Mouse (Mus musculus) left cerebral cortex, postnatal 36 days (tissue): ENCODE data around the gene Msx2. TPM values are rescaled to one million over a fixed set of nuclear protein-coding genes. Genes with fewer than 3 reads are reported as not detected.

ENCODE experiments used
- DNase-seq, 2 experiments: peaks; one replicate each; pipeline ENCODE4 v3.0.0; 2021 to 2022; ENCODE audit warnings: low spot score in 2 of 2, mixed read lengths in 1 of 2
- intact Hi-C: fragments of 180-260 bp; cut with DNase I; formaldehyde crosslinking; loops from one replicate; pipeline ENCODE4 v1.15.1; 2025
- total RNA-seq, 2 experiments: library from RNA; stranded (reverse); gene quantifications; 2 replicates each; pipeline ENCODE4 v1.2.3; 2021

Msx2 gene
- total RNA-seq, 2 experiments from 2014 or later, result 0.36 to 0.49 TPM

GRCm38 (mm10) chr13:53466189-53466866, 6.5 kb downstream of the Msx2 start:
- intact Hi-C loops, result no loop called here
- DNase-seq, result no peak

DNA sequence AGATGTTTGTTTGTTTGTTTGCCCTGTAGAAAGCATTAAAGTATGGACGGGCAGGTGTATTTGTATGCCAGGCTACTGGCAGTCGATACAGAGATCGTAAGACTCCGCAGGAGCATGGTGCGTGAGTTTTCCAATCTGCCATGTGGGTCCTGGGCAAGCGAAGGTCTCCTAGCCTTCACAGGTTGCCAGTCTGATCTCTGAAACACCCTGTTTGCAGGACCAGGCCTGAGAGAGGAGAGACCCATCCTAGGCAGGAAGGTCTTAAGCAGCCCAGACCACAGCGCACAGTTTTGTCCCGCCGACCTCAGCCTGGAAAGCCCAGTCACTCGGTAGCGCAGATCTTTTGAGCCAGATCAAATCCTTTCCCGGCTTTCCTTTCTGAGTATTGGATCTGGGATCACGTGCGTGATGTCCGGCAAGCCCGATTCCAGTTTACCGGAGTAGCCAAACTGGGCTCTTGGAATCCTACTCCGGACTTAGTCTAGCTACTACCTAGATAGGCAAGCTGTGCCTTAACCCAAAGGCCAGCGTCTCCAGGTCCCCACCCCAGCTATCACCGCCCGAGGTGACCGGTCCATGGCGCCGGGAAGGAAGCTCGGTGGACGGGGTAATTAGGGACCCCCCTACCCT, 7.6 kb downstream of the Msx2 start:
- intact Hi-C loops, result no loop called here
- no peak for DNase-seq

DNA sequence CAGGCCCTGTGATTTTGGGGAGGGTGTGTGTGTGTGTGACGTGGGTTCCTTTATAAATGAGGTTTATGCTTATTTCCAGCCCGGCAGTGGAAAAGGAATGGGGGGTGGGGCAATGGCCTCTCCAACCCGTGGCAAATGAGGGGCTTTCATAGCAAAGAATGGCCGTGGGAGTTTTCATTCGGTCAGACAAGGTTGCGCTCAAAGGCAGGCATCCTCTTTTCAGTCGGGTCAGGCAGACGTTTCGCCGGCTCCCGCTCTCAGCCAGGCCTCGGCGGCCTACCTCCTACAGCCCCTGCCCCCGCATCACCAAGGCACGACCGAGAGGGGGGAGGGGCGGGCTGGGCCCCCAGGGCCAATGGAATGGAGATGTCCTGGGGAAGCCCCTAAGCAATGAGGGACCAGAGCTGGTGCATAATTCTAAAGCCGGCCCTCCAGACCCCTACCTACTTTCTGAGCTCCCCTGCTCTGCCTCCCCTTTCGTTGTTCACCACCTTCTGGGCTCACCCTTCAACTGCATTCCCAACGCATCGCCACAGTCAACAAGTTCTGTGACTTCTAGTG, 8.4 kb downstream of the Msx2 start:
- DNase-seq, result no peak
- intact Hi-C loops, result loop anchor here (5.0 kb wide), 1 partner anchor 298 kb away; no protein-coding TSS in a partner anchor

DNA sequence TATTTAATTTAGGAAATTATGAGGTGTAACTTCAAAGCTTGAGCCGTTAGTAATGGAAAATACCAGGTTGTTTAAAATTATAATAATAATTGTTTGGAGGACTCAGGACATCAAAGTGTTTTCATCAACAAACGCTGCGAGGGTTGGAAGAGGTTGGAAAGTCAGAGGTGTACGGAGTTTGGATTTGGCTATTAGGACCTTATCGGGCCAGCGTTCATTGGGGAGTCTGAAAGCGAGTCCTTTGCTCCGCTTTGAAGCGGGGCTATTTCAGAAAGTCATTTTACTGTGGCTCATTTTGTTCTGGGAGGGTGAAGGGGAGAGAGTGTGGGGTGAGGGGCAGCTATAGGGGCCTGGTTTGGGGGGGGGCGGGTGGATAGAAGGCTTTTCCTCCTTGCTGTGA, 8.9 kb downstream of the Msx2 start:
- intact Hi-C loops, result loop anchor here (5.0 kb wide), 1 partner anchor 298 kb away; no protein-coding TSS in a partner anchor

GRCm38 (mm10) chr13:53463037-53463436, 9.8 kb downstream of the Msx2 start:
- no peak for DNase-seq
- intact Hi-C loops, result loop anchor here (5.0 kb wide), 1 partner anchor 299 kb away; no protein-coding TSS in a partner anchor

More for the DNA sequence above, 8.9 kb downstream of the Msx2 start:
- no peak for DNase-seq

DNA sequence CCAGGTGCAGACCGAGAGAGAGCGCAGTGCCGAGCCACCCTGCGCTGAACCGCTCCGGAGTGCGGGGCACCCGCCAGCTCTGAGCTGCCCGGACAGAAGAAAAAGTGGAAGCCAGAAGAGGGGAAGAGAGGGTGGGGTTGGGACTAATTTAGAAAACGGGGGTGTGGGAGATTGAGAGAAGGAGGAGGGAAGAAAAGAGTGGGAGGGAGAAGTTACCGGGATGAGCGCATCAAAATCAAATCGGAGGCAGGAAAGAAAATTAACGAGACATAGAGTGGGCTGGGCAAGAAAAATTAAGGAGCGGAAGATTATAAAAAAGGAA, 10.3 kb downstream of the Msx2 start:
- no peak for DNase-seq
- intact Hi-C loops, result loop anchor here (1.0 to 5.0 kb wide), 2 partner anchors 226 to 300 kb away; no protein-coding TSS in a partner anchor

DNA sequence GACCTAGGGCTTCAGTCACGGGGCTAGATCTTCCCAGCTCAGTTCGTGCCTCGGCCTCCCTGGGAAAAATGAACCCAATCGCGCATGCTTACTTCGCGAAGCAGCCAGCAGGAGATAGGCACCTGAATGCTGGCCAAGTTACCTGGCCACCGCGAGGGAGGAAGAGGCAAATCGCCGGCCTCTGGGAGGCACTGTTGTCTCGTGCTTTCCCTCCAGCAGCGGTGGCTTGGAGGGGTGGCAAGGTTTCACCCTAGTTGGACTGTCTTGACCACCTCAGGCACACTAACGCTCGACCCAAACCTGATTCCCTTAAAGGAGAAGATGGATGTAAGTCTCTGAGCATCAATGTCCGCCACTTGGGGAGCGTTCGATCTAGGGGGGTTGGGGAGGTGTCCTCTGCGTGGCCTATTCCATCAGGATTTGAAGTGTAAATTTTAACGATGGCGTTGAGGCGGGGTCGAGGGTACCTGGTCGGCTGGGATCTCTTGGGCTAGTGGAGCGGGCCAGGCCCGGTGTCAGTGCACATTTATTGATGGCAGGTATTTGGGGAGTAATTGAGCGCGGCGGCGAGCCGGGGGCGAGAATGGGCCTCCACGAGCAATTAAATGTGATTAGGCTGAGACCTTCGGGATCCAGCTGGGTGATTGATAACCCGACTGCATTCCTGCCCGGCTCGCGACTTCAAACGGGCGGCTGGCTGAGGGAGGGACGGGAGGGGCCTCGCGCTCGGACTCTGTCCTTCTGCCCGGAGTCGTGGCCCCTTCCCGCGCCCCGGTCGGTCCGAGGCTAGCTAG, 10.8 kb downstream of the Msx2 start:
- peak in 1 of 2 experiments; percentile 17 for DNase-seq
- intact Hi-C loops, result loop anchor here (1.0 to 5.0 kb wide), 2 partner anchors 226 to 300 kb away; no protein-coding TSS in a partner anchor

GRCm38 (mm10) chr13:53461346-53461745, 11.5 kb downstream of the Msx2 start:
- intact Hi-C loops, result loop anchor here (5.0 kb wide), 1 partner anchor 301 kb away; no protein-coding TSS in a partner anchor
- DNase-seq, result no peak

- DNase-seq, result no peak
- intact Hi-C loops, result no loop called here
Measured at GRCm38 (mm10) chr13:53458766-53459165, 14.1 kb downstream of the Msx2 start.

DNA sequence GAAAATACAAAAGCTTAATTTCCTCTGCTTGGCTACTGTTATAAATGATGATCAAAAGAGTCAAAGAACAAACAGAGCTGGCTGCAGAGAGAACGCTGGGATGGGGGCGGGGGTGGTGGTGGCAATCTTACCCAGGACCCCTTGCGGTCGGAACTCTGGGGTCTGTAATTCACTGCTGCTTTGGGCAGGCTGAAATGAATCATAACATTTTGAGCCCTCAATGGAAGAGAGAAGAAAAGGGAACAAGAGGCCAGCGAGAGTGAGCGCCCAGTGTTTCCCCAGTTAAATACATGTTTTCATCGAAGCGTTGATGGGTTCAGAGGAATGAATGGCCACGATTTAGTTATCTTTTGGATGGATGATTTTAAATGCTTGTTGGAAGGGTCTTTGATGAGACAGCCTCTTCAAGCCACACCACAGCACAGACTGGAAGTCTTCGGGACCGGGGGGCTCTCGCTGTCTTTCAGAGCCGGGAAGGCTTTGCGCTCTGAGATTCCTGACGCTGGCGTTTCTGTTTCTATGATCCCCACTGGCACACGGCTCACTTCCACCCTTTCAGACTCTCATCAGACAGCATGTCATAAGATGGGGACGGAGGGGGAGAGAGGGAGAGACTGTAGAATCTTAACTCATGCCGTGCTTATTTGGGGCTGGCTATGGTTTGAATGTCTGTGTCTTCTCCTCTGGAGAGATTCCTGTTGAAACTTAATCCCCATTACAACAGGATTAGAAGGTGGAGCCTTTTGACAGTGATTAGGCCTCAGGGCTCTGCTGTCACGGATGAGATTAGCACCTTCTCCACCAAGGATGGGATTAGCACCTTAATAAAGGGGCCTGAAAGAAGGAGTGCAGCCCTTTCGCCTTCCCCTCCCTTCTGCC, 17.8 kb downstream of the Msx2 start:
- DNase-seq, result no peak
- intact Hi-C loops, result no loop called here

DNA sequence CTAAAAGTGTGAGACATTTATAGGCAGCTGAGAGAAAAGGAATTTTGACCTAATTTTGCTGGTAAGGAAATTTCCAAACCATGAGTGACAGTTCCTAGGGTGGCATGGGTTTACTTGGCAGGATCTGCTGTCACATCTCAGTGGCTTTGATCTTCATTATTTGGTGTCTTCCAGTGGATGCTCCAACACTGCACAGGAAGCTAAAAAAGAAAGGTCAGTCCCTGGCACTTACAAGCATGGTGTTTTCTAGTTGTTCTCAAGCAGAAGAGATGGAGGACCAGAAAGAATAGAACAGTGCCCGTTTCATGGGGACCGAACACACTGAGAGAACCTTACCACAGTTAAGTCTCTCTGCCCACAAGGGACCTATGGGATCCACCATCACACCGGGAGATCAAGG, 18.9 kb downstream of the Msx2 start:
- intact Hi-C loops, result no loop called here
- no peak for DNase-seq

DNA sequence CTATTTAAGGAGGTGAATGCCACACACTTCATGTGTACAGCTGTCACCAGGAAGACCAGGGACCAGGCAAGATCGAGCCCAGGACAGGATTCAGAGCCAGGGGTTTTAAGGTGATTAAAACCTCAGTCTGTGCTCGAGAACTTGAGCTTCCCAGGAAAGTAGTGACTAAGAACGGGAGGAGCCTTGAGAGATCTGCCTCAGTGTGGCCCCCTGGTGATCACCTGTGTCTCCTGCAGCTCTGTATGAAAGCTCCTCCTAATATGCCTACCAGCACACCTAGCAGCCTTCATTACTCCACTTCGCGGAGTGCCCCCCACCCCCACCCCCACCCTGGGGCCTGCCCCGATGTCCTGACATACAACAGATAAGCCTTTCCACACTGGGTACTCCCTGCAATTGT, 25.3 kb downstream of the Msx2 start:
- intact Hi-C loops, result no loop called here
- no peak for DNase-seq

DNA sequence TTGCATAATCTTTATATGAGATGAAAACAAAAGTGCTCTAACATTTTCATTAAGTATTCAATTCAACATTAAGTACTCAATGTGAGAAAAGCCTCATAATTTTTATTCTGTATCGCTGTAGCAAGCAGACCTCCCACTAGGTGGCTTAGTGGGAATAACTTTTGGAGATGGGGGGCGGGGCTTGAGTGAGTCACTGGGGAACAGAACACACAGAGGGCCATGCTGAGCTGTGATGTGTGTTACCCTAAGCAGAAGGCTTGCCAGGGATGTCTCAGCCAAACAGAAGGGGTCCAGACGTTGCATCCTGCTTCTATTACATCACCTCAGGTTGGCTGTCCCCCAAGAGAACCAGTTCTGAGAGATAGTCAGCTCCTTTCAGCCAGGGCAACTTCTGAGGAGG, 29.3 kb downstream of the Msx2 start:
- intact Hi-C loops, result loop anchor here (2.0 to 5.0 kb wide), 3 partner anchors 245 to 619 kb away; no protein-coding TSS in a partner anchor

DNA sequence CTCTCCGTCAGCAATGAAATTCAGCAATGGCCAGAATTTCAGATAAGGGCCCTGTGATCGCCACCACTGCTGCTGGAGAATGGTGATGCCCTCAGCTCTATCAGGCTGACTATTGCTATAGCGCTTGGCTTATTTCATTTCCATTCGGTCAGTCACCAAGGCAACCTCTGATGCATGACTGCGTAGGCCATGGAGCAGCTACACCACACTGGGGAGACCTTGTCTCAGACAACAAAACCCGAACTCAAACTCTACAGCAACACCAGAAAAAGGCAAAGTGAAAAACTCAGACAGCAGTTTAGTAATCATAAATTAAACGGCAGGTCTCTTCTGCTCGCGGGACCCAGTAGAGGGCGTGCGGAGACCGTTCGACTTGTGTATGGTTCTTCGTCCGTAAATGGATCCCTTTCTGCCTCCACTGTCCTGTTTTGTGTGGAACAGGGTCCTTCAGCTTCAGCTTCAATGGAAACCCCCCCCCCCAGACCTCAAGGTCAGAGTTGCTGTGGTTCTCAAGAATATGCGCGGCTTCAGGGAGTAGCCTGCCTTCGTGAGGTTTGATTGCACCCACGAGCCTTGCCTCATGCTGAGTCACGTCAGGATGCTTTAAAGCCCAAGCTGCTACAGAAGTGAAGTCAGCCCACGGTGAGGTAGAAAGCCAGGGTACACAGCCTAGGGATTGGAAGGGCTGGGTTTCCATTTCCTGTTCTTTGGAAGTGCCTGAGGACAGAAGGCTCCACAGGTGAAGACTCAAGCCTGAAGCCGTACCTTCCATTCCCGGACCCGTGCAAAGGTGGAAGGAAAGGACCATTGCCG, 30.5 kb downstream of the Msx2 start:
- DNase-seq, result peak; percentile 18 to 40
- intact Hi-C loops, result loop anchor here (2.0 to 5.0 kb wide), 3 partner anchors 246 to 620 kb away; no protein-coding TSS in a partner anchor

More for the DNA sequence above, 29.3 kb downstream of the Msx2 start:
- DNase-seq, result peak in 1 of 2 experiments; percentile 10

DNA sequence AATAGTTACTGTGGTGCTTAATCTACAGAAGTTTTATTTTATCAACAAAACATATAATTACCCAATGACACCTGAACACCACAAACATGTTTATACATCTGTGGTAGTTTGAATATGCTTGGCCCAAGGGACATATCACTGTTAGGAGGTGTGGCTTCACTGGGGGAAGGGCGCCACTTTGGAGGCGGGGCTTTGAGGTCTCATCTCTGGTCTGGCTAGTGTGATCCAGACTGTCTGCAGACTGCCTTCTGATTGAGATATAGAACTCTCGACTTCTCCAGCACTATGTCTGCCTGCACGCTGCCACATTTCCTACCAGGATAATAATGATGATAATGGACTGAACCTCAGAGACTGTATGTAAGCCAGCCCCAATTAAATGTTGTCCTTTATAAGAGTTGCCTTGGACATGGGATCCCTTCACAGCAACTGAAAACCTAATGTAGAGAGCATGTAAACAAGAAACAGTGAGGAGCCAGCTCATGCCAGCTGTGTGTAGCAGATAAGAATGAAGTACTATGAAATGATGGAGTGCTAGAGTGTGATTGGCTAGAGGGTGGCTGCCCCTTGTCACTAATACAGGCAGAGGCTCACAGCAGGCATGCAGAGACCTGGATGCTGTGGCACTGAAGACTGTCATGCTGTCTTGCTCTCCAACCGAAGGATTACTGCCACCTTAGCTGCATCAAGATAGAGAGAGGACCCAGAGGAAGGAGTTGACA, 31.4 kb downstream of the Msx2 start:
- intact Hi-C loops, result loop anchor here (2.0 to 5.0 kb wide), 3 partner anchors 247 to 621 kb away; no protein-coding TSS in a partner anchor
- DNase-seq, result no peak

DNA sequence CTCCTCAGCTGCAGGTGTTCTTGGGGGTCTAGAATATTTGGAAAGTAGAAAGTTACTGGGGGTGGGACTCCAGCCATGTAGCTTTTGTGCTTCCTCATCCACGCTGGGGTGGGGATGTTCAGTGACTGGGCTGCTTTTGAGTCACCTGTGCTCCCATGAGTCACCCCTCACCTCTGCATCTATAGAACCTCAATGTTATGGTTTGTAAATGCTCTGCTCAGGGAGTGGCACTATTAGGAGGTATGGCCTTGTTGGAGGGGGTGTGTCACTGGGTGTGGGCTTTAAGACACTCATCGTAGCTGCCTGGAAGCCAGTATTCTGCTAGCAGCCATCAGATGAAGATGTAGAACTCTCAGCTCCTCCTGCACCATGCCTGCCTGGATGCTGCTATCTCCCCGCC, 32.9 kb downstream of the Msx2 start:
- intact Hi-C loops, result loop anchor here (5.0 kb wide), 1 partner anchor 622 kb away; no protein-coding TSS in a partner anchor
- DNase-seq, result no peak

- intact Hi-C loops, result loop anchor here (5.0 kb wide), 1 partner anchor 319 kb away; no protein-coding TSS in a partner anchor
- peak; percentile 55 to 71 for DNase-seq
Measured at GRCm38 (mm10) chr13:53426507-53426906, 46.4 kb downstream of the Msx2 start.
